Mouse (Mus musculus) spleen, embryonic (tissue): Measurements from ENCODE around the gene Cyld.
"Not testable (repeated sequence)": the region's sequence is repeated elsewhere in the genome, so short reads cannot be mapped to it uniquely, and the experiment has no call there.

Experiments used
- CTCF ChIA-PET: fragments of 350-600 bp; sonication (Branson Sonifier 250); formaldehyde crosslinking; loops from one replicate; lab custom pipeline; 2022; lab: Charles Lee

Cyld gene

DNA sequence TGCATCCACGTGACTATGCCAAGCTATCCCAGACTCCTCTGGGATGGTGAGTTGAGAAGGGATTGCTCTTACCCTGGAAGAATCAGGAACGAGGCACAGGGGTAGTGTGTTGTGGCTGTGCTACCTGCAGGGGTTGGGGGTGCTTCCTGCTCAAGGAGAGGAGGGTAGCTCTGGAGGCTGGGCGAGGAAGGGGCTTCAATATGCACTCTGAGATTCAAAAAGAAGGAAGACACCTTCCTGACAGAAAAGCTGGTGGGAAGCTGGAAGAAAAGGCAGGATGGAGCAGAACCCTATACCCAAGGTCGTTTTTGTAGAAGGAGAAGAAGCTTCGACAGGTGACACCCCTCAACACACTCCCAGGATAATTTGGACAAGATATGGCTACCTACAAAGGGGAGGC lies 84.5 kb downstream of the Cyld start:
- CTCF ChIA-PET: no interaction called here

DNA sequence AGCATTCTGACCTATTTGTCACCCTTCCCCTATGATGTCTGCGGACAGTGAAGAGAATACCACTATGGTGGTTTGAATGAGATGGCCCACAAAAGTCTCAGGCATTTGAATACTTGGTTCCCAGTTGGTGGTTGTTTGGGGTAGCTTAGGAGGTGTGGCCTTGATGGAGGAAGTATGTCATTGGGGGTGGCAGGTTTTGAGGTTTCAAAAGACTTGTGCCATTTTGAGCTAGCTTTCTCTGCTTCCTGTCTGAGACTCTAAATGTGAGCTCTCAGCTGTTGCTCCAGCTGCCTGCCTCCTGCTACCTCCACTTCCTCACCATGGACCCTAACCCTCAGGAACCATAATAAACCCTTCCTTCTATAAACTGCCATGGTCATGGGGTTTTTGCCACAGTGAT lies 86.9 kb downstream of the Cyld start:
- CTCF ChIA-PET: no interaction called here

DNA sequence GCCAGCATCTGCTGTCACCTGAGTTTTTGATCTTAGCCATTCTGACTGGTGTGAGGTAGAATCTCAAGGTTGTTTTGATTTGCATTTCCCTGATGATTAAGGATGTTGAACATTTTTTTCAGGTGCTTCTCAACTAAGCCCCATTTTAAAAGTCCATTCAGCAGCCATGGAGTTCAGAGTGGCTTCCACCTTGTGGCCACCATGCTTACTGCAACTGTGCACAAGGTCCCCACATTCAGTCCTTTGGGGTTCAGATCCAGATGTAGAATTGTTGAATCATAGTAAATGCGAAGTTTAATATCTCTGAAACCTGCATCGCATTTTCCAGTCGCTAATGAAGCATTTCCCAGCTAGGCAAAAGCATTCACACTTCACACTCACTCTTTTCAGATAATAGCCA lies 91.5 kb downstream of the Cyld start:
- CTCF ChIA-PET: not testable (repeated sequence)

DNA sequence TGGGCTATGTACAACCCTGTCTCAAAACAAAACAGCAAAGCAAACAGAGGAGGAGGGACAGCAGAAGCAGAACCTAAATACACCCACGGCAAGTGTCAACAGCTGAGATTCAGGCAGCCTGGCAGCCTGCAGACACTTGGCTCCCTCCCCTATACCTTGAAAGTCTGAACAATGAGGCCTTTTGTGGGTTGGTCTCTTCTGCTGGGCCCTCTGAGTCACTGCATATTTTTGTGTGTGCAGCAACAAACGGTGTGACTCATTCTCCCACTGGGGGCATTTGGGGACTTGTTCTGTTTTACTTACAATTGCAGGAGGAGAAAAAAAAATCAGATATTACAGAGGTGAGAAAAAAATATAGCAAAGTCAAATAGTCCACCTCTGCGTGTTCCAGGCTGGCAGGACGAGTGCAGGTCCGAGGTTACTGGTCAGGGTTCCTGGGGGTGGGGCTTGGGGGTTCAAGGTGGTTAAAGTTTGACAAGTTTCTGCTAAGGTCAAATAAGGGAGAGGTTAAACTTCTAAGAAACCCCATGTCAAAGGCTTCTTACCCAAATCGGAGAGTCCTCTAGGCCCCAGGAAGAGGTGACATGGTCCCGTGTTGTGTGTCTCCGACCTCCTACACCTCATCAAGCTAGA lies 96.0 kb downstream of the Cyld start:
- CTCF ChIA-PET: no interaction called here

DNA sequence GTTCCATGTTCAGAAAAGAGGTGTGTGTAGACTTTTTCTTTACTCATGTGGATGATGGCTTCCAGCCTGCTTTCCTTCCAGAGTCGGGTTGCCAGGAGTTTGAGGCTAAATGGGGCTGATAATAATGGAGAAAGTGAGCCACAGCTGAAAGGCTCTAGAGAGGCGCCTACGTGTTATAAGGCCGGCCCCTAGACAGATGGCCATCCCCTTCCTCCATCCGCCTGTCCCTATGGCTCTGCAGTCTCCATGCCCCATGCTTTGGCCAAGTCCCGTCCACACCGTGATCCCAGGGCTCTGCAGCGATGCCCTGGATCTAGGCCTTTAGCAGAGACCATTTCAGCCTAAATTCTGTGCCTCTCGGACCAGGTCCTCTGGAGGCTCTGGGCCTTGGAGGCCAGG lies 96.5 kb downstream of the Cyld start:
- CTCF ChIA-PET: no interaction called here

DNA sequence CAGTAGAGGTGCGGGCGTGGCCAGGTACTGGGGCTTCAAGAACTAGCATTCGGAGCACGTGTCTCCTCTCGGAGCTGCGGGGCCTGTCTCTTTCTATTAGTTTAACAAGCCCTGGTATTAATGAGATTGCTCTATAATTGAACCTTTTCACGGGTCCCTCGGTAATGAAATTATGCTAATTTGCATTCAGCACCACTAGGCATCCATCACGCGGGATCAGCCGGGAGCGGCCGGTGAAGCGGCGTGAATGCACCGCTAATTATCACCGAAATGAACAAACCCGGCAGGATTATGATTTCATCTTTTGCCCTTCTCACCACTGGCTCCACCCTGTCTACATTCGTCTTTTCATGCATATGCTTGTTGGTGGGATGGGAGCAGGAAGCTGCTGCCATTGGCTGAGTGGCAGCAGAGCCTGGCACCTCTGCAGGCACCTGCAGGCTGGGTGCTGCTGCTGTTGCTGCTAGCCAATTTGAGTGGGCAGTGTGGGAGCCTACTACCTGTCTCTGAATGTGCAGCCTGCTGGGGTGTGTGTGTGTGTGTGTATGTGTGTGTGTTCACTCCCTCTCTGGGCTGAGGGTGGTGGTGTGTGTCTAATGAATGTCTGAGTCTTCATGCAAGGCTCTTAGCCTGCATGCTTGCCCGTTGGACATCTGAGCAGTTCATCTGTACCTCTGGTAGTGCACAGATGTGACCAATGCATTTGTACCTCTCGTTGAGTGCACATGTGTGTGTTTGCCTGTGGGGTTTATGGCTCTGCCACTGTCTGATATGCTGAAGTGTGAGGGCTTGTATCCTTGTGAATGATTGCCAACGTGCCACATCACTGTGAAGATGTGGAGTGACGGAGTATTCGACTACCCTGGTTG lies 97.2 kb downstream of the Cyld start:
- CTCF ChIA-PET: no interaction called here

DNA sequence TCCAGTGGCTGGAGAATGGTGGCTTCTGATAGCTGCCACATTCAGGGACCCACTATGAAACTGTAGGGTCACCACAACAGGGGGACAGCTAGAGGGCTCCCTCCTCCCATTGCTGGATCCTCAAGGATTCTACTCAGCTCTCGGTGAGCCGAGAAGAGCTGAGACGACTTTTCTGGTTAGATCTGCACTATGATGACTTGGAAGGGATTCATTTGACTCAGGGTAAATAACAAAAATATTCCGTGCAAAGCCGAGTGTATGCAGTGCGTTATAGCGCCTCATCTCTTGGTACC lies 97.7 kb downstream of the Cyld start:
- CTCF ChIA-PET: no interaction called here

DNA sequence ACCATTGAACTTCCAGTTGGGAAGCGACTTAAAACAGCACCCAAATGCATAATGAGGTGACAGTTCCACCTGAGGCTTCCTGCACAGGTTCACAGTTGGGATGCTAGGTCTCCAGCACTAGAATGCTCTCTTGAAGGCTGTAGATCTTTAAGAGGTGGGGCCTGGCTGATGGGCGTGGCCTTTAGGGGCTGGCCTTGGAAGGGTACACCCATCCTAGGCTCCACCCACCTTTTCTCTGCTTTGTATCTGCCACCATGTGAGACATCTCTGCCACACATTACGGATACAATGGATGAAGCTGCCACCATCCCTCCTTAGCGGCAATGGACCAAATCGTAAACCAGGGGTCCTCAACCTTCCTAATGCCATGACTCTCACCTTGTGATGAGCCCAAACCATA lies 99.1 kb downstream of the Cyld start:
- CTCF ChIA-PET: no interaction called here

DNA sequence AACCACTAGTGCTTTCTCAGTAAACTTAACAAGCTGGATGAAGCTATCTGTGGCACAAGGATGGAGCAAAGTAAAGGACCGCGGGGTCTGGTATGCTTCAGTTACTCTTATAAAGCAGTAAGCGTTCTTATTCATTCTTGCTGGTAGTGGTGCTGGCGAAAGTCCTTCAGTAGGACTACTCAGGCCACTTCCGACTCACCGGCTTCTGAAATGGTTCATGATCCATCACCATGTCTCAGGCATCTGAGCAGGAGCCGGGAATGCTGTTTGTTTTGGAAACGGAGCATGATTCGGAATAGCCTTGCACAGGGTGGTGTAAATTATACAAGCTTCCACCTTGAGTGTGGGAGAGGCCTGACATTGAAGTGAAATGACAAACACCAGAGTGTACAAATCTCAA lies 99.8 kb downstream of the Cyld start:
- CTCF ChIA-PET: no interaction called here
